Mouse (Mus musculus): ENCODE data around the gene St3gal2. TPM values are rescaled to one million over a fixed set of nuclear protein-coding genes. Genes with fewer than 3 reads are reported as not detected.
"Not testable (repeated sequence)": the region's sequence is repeated elsewhere in the genome, so short reads cannot be mapped to it uniquely, and the experiment has no call there.

St3gal2 gene
- polyA plus RNA-seq, 1 experiment from 2014 or later: 34.8 TPM

DNA sequence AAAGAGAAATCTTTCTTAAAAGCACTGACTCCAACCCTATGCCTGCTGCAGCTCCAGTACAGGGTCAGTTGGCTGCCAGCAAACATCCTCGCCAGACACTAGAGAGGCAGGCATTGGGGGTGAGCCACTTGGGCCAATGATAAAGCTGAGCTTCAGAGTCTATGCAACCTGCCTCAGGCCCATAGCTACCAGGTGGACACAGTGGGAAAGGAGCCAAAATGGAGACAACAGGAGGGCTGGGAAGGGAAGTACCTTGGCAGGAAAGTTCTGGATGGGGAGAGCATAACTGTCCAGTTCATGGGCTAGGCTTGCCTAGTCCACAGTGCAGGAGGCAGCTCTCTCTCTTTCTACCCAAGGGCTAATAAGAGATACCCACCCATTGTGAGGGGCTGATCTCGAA is 26.8 kb upstream of the St3gal2 start:
- Histone ChIP-seq H3K9me3 (replicated peaks) (no peaks in the 10 kb centered on the region), H3K4me3 (replicated peaks) (no peak overlapping the region), H3K4me2 (replicated peaks) (no peak overlapping the region), H3K9ac (no peak overlapping the region), H3K36me3 (peaks cover 38% of the 10 kb centered on the region), H3K27ac (replicated peaks) (no peak overlapping the region), H3K4me1 (no peaks in the 10 kb centered on the region), H3K27me3 (no peaks in the 10 kb centered on the region)
- WGBS: 91% methylated on average over 2 of the region's 2 CpGs
- ATAC-seq (ENCODE audit: insufficient number of reproducible peaks, low FRiP score, low TSS enrichment, low read depth): no peak

- 87% methylated on average over 10 of the region's 10 CpGs for WGBS
- Histone ChIP-seq H3K36me3 (peaks cover 37% of the 10 kb centered on the region), H3K4me2 (replicated peaks) (no peak overlapping the region), H3K9ac (no peak overlapping the region), H3K9me3 (replicated peaks) (no peaks in the 10 kb centered on the region), H3K4me3 (replicated peaks) (no peak overlapping the region), H3K27me3 (no peaks in the 10 kb centered on the region), H3K27ac (replicated peaks) (no peak overlapping the region), H3K4me1 (no peaks in the 10 kb centered on the region)
- no peak for ATAC-seq (ENCODE audit: insufficient number of reproducible peaks, low FRiP score, low TSS enrichment, low read depth)
These were observed 24.9 kb upstream of the St3gal2 start for GRCm38 (mm10) chr8:110894851-110895250.

GRCm38 (mm10) chr8:110895254-110895653 is 24.5 kb upstream of the St3gal2 start:
- H3K9ac ChIP-seq: no peak overlapping the region
- no peak overlapping the region for H3K27ac ChIP-seq (replicated peaks)
- no peak for ATAC-seq (ENCODE audit: insufficient number of reproducible peaks, low FRiP score, low TSS enrichment, low read depth)
- no peaks in the 10 kb centered on the region for H3K4me1 ChIP-seq
- 78% methylated on average over 8 of the region's 9 CpGs for WGBS
- H3K36me3 ChIP-seq: peaks cover 37% of the 10 kb centered on the region
- H3K4me3 ChIP-seq (replicated peaks): no peak overlapping the region
- H3K9me3 ChIP-seq (replicated peaks): no peaks in the 10 kb centered on the region
- H3K4me2 ChIP-seq (replicated peaks): no peak overlapping the region
- no peaks in the 10 kb centered on the region for H3K27me3 ChIP-seq

DNA sequence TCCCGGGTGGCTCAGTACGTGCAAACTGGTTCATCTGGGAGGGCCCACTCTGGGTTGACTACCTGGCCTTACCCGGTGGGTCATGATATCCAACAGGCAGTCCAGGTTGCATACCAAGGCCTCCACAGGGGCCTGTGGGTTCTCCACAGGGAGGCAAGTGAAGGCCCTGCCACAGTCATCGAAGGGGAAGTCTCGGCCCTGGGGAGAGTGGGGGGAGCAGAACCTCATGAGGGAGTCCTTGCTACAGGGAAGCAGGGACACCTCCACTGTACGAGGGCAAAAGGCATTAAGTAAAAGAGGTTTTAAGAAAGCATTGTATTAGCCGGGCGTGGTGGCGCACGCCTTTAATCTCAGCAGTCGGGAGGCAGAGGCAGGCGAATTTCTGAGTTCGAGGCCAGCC is 23.9 kb upstream of the St3gal2 start:
- H3K4me1 ChIP-seq: 0 out of 2 replicates have a peak, but pooled peaks cover 2% of the 10 kb centered on the region
- no peak for ATAC-seq (ENCODE audit: insufficient number of reproducible peaks, low FRiP score, low TSS enrichment, low read depth)
- H3K9ac ChIP-seq: no peak overlapping the region
- H3K27ac ChIP-seq (replicated peaks): no peak overlapping the region
- H3K27me3 ChIP-seq: no peaks in the 10 kb centered on the region
- peaks cover 37% of the 10 kb centered on the region for H3K36me3 ChIP-seq
- no peaks in the 10 kb centered on the region for H3K9me3 ChIP-seq (replicated peaks)
- no peak overlapping the region for H3K4me2 ChIP-seq (replicated peaks)
- H3K4me3 ChIP-seq (replicated peaks): no peak overlapping the region
- 91% methylated on average over 13 of the region's 13 CpGs for WGBS

DNA sequence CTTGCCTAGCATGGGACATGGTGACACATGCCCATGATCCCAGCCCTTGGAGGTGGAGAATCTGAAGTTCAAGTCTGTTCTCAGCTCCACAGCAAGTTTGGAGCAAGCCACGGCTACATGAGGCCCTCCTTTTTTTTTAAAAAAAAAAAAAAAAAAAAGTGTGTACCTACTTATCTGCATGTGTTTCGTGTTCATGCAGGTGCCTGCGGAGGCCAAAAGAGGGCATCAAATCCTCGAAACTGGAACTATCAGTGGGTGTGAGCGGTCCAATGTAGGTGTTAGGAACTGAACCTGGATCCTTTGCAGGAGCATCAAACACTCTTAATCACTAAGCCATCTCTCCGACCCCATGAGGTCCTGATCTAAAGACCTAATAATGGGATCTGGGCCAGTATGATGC is 22.2 kb upstream of the St3gal2 start:
- H3K4me2 ChIP-seq (replicated peaks): no peak overlapping the region
- peaks cover 33% of the 10 kb centered on the region for H3K36me3 ChIP-seq
- 84% methylated on average over 6 of the region's 6 CpGs for WGBS
- H3K9me3 ChIP-seq (replicated peaks): no peaks in the 10 kb centered on the region
- ATAC-seq (ENCODE audit: insufficient number of reproducible peaks, low FRiP score, low TSS enrichment, low read depth): no peak
- H3K9ac ChIP-seq: no peak overlapping the region
- H3K4me1 ChIP-seq: peaks cover 9% of the 10 kb centered on the region; the same call in 1 of the 2 replicates
- no peak overlapping the region for H3K27ac ChIP-seq (replicated peaks)
- H3K27me3 ChIP-seq: no peaks in the 10 kb centered on the region
- no peak overlapping the region for H3K4me3 ChIP-seq (replicated peaks)

- 62% methylated on average over 3 of the region's 3 CpGs for WGBS
- Histone ChIP-seq H3K4me3 (replicated peaks) (no peak overlapping the region), H3K9ac (no peak overlapping the region), H3K36me3 (peaks cover 22% of the 10 kb centered on the region), H3K27ac (replicated peaks) (no peak overlapping the region), H3K4me2 (replicated peaks) (no peak overlapping the region), H3K4me1 (peaks cover 9% of the 10 kb centered on the region; the same call in 1 of the 2 replicates), H3K27me3 (no peaks in the 10 kb centered on the region), H3K9me3 (replicated peaks) (no peaks in the 10 kb centered on the region)
- ATAC-seq (ENCODE audit: insufficient number of reproducible peaks, low FRiP score, low TSS enrichment, low read depth): no peak
These were observed 18.7 kb upstream of the St3gal2 start for GRCm38 (mm10) chr8:110901056-110901455.

DNA sequence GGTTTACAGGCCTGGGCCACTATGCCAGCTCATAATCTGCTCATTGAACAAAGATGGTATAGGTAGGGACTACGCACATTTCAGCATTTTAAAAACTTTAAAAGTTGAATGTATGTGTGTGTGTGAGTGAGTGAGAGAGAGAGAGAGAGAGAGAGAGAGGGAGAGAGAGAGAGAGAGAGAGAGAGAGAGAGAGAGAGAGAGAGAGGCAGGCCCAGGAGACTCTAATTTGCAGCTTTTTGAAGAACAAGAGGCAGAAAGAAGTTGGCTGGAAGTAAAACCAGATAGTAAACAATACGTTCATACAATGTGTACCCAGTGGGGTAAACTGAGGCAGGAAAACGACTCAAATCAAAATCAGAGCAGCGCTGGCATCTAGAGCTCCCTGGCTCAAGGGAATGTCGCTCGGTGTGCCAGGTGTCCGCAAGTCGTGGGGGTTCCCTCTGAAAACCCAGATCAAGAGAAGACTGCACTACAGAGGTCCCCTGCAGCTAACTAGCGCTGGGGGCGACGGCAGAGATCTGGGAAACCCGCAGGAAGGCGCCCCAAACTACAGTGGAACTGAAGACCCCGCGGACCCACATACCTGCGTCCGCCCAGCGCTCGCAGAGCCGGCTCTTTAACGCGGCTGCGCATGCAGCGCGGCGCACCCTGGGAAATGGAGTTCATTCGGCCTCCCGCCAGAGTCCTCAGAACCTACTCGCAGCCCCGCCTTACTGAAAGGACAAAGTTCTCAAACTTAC is 17.7 kb upstream of the St3gal2 start, which contains the start of gene Fuk:
Fuk (minus strand) TSS at position 650 of the 740 bp plus-strand sequence.
- Histone ChIP-seq H3K4me2 (replicated peaks) (peak within 1 kb of the TSS; percentile 56), H3K4me1 (peaks cover 9% of the 10 kb centered on the region; the same call in 1 of the 2 replicates)
- peak; percentile 88; the same call in 1 of the 2 replicates for ATAC-seq (ENCODE audit: insufficient number of reproducible peaks, low FRiP score, low TSS enrichment, low read depth)

DNA sequence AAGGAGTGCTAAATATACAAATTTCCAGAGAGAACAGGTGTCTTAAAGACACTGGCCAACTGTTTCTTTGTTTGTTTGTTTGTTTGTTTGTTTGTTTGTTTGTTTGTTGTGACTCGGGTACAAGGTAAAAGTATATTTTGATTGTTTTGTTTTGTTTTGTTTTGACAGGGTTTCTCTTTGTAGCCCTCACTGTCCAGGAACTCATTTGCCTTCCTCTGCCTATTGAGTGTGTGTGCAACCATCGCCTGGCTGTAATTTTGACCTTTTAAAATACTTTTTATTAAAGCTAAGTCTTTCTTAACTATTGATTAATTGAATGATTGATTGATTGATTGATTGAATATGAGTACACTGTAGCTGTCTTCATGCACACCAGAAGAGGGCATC is 17.1 kb upstream of the St3gal2 start:
- no peak overlapping the region for H3K27ac ChIP-seq (replicated peaks)
- 58% methylated on average over 2 of the region's 2 CpGs for WGBS
- no peaks in the 10 kb centered on the region for H3K9me3 ChIP-seq (replicated peaks)
- H3K36me3 ChIP-seq: peaks cover 20% of the 10 kb centered on the region
- no peaks in the 10 kb centered on the region for H3K27me3 ChIP-seq
- ATAC-seq (ENCODE audit: insufficient number of reproducible peaks, low FRiP score, low TSS enrichment, low read depth): no peak
- no peak overlapping the region for H3K9ac ChIP-seq
- H3K4me1 ChIP-seq: peaks cover 9% of the 10 kb centered on the region; the same call in 1 of the 2 replicates
- peak overlapping the region; percentile 56 for H3K4me2 ChIP-seq (replicated peaks)
- peak overlapping the region; percentile 73 for H3K4me3 ChIP-seq (replicated peaks)

More for the DNA sequence above, 17.7 kb upstream of the St3gal2 start, which contains the start of gene Fuk:
- WGBS: 3% methylated on average over 30 of the region's 30 CpGs
- H3K27ac ChIP-seq (replicated peaks): no peak within 1 kb of the TSS
- peaks cover 22% of the 10 kb centered on the region for H3K36me3 ChIP-seq
- peak within 1 kb of the TSS; percentile 73 for H3K4me3 ChIP-seq (replicated peaks)
- no peaks in the 10 kb centered on the region for H3K9me3 ChIP-seq (replicated peaks)
- no peaks in the 10 kb centered on the region for H3K27me3 ChIP-seq
- H3K9ac ChIP-seq: peak within 1 kb of the TSS; percentile 63

DNA sequence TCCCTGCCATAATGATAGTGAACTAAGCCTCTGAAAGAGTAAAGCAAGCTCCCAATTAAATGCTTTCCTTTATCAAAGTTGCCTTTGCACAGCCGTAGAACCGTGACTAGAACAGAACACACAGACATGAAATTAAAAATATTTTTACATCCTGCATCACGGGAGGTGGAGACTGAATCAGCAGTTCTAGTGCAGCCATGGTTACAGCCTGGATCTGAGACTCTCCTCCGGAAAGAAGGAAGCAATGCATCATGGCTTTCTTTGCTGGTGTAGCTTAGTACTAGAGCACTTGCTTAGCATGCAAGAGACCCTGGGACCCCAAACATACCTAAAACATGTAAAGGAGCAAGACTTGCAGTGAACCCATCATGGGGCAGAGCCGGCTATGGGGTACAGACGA is 14.3 kb upstream of the St3gal2 start:
- no peak overlapping the region for H3K27ac ChIP-seq (replicated peaks)
- no peak overlapping the region for H3K9ac ChIP-seq
- H3K27me3 ChIP-seq: no peaks in the 10 kb centered on the region
- 83% methylated on average over 6 of the region's 6 CpGs for WGBS
- H3K9me3 ChIP-seq (replicated peaks): no peaks in the 10 kb centered on the region
- peaks cover 9% of the 10 kb centered on the region; the same call in 1 of the 2 replicates for H3K4me1 ChIP-seq
- no peak for ATAC-seq (ENCODE audit: insufficient number of reproducible peaks, low FRiP score, low TSS enrichment, low read depth)
- no peak overlapping the region for H3K4me3 ChIP-seq (replicated peaks)
- H3K36me3 ChIP-seq: no peaks in the 10 kb centered on the region
- no peak overlapping the region for H3K4me2 ChIP-seq (replicated peaks)

- H3K27ac ChIP-seq (replicated peaks): no peak overlapping the region
- no peak overlapping the region for H3K4me3 ChIP-seq (replicated peaks)
- H3K4me2 ChIP-seq (replicated peaks): no peak overlapping the region
- H3K27me3 ChIP-seq: no peaks in the 10 kb centered on the region
- no peak overlapping the region for H3K9ac ChIP-seq
- H3K9me3 ChIP-seq (replicated peaks): no peaks in the 10 kb centered on the region
- H3K4me1 ChIP-seq: peaks cover under 1% of the 10 kb centered on the region; the same call in 1 of the 2 replicates
- no peak for ATAC-seq (ENCODE audit: insufficient number of reproducible peaks, low FRiP score, low TSS enrichment, low read depth)
- WGBS: 82% methylated on average over 1 of the region's 1 CpGs
- no peaks in the 10 kb centered on the region for H3K36me3 ChIP-seq
These were observed 13.0 kb upstream of the St3gal2 start for GRCm38 (mm10) chr8:110906682-110907081.

DNA sequence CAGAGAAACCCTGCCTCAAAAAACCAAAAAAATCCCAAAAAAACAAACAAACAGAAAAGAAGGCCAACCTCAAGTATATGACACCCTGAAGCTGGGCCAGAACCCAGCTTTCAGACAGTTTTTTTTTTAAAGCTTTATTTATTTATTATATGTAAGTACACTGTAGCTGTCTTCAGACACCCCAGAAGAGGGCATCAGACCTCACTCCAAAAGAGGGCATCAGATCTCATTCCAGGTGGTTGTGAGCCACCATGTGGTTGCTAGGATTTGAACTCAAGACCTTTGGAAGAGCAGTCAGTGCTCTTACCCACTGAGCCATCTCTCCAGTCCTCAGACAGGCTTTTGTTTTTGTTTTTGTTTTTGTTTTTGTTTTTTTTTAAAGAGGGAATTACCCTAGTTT is 9.9 kb upstream of the St3gal2 start:
- H3K9ac ChIP-seq; H3K27me3 ChIP-seq; H3K27ac ChIP-seq (replicated peaks); H3K4me2 ChIP-seq (replicated peaks); H3K36me3 ChIP-seq; ATAC-seq (ENCODE audit: insufficient number of reproducible peaks, low FRiP score, low TSS enrichment, low read depth); H3K4me3 ChIP-seq (replicated peaks); H3K4me1 ChIP-seq; H3K9me3 ChIP-seq (replicated peaks): not testable (repeated sequence)

Measured in embryonic facial prominence, embryonic 15.5 days (tissue).